Mouse (Mus musculus): Measurements from ENCODE around the gene Hjurp. TPM values are rescaled to one million over a fixed set of nuclear protein-coding genes. Genes with fewer than 3 reads are reported as not detected.
A peak's percentile ranks its signal among the peaks of the same experiment; 100 is the strongest.

Hjurp gene
- total RNA-seq (2022) = 10 to 100 TPM; 43.2 to 45.6 (median 45.5) TPM

- peak; percentile 100 for DNase-seq (ENCODE audit: low spot score in 2 of 2)
Measured at GRCm38 (mm10) chr1:88277098-88277817, at the start of gene Hjurp, which contains the start of gene Trpm8. Gene Hjurp (minus strand): TSS chr1:88277633. Gene Trpm8 (plus strand): TSS chr1:88277661.

- no peak for DNase-seq (ENCODE audit: low spot score in 2 of 2)
Measured at GRCm38 (mm10) chr1:88323101-88323500, 45.7 kb upstream of the Hjurp start.

GRCm38 (mm10) chr1:88322146-88322545 lies 44.7 kb upstream of the Hjurp start:
- DNase-seq (ENCODE audit: low spot score in 2 of 2) = no peak

GRCm38 (mm10) chr1:88320821-88321395 lies 43.5 kb upstream of the Hjurp start:
- no peak for DNase-seq (ENCODE audit: low spot score in 2 of 2)

- peak in 1 of 2 experiments; percentile 37 for DNase-seq (ENCODE audit: low spot score in 2 of 2)
Measured at GRCm38 (mm10) chr1:88318531-88319060, 41.2 kb upstream of the Hjurp start.

- no peak for DNase-seq (ENCODE audit: low spot score in 2 of 2)
Measured at GRCm38 (mm10) chr1:88317279-88317678, 39.8 kb upstream of the Hjurp start.

GRCm38 (mm10) chr1:88310349-88310748 lies 32.9 kb upstream of the Hjurp start:
- no peak for DNase-seq (ENCODE audit: low spot score in 2 of 2)

- no peak for DNase-seq (ENCODE audit: low spot score in 2 of 2)
Measured at GRCm38 (mm10) chr1:88309905-88310304, 32.5 kb upstream of the Hjurp start.

GRCm38 (mm10) chr1:88309020-88309419 lies 31.6 kb upstream of the Hjurp start:
- no peak for DNase-seq (ENCODE audit: low spot score in 2 of 2)

- DNase-seq (ENCODE audit: low spot score in 2 of 2) = no peak
Measured at GRCm38 (mm10) chr1:88307180-88307579, 29.7 kb upstream of the Hjurp start.

GRCm38 (mm10) chr1:88306543-88306942 lies 29.1 kb upstream of the Hjurp start:
- DNase-seq (ENCODE audit: low spot score in 2 of 2) = no peak

- DNase-seq (ENCODE audit: low spot score in 2 of 2) = no peak
Measured at GRCm38 (mm10) chr1:88305018-88305795, 27.8 kb upstream of the Hjurp start.

GRCm38 (mm10) chr1:88304261-88304985 lies 27.0 kb upstream of the Hjurp start:
- DNase-seq (ENCODE audit: low spot score in 2 of 2) = no peak

- no peak for DNase-seq (ENCODE audit: low spot score in 2 of 2)
Measured at GRCm38 (mm10) chr1:88303762-88304161, 26.3 kb upstream of the Hjurp start.

- no peak for DNase-seq (ENCODE audit: low spot score in 2 of 2)
Measured at GRCm38 (mm10) chr1:88302057-88302740, 24.8 kb upstream of the Hjurp start.

- no peak for DNase-seq (ENCODE audit: low spot score in 2 of 2)
Measured at GRCm38 (mm10) chr1:88301121-88302014, 23.9 kb upstream of the Hjurp start.

- no peak for DNase-seq (ENCODE audit: low spot score in 2 of 2)
Measured at GRCm38 (mm10) chr1:88300301-88301050, 23.0 kb upstream of the Hjurp start.

GRCm38 (mm10) chr1:88299529-88299945 lies 22.1 kb upstream of the Hjurp start:
- DNase-seq (ENCODE audit: low spot score in 2 of 2) = no peak

Data from left cerebral cortex, adult 8-10 months (tissue).